Mouse (Mus musculus) cerebellum, adult 8-10 months (tissue): Measurements from ENCODE around the gene Fam205a4.
"Not testable (repeated sequence)": the region's sequence is repeated elsewhere in the genome, so short reads cannot be mapped to it uniquely, and the experiment has no call there.

Source experiments
- DNase-seq: peaks from one replicate; pipeline ENCODE4 v3.0.0; 2022

The Fam205a4 gene

DNA sequence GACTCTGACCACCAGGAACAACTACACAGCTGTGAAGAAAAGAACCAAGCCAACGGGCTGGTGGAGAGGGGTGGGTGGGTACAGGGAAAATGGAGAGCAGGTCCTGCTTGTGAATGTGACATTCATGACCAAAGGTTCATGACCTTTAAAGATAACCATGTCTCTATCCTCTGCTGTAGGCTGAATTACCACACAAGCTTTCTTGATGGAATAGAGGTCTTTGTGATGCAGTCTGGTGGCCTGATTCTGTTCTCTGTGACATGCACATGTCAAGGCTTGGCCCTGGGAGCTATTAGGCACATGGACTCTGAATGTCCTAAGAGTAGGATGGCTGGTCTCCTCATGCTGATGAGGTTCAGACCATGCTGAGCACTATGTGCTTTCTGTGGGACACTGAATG lies at the start of gene Fam205a4:
TSS of gene Fam205a4 (plus strand) at position 301 of the 400 bp plus-strand sequence.
- DNase-seq: not testable (repeated sequence)

DNA sequence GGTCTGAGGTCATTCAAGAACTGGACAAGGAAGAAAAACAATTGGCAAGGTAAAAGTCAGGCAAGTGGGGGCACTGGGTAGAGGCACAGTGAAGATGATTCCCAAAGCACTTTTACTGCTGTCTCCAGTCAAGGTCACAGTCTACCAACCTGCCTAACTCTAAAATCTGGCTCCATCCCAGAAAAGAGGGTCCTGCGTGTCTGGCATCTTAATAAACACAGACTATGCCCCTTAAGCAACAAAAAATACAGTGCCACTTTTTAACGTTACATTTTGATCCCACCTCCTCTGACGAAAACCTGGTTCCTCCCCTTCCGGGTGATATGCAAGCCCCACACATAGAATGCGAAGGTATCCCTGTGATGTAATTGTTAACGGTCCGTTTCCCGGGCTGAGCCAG lies 24.6 kb upstream of the Fam205a4 start, which contains the start of gene Gm20878:
TSS of gene Gm20878 (plus strand) at position 301 of the 400 bp plus-strand sequence.
- not testable (repeated sequence) for DNase-seq
